In genomic region chr6:120022042-120022441, GRCm38 (mm10) we compare ENCODE assay signal across 24 mouse cellular contexts.
"Had no signal": no experiment of that assay in that cellular context is flagged by ENCODE, and none has a peak within 500 bp of the region (broad histone marks: within the 10 kb centered on the region; RNA-seq: fewer than 3 reads in every experiment).

No protein-coding gene starts in this region.

- H3K36me3 ChIP-seq: forebrain, embryonic 15.5 days had no signal

- H3K4me2 ChIP-seq: embryonic facial prominence, embryonic 12.5 days; embryonic facial prominence, embryonic 13.5 days; embryonic facial prominence, embryonic 15.5 days; forebrain, embryonic 12.5 days; forebrain, embryonic 13.5 days; forebrain, embryonic 15.5 days; heart, embryonic 11.5 days; heart, embryonic 12.5 days had no signal

- DNase-seq: cerebellum, adult 8-10 months; cerebellum, adult 9-11 months; embryo, embryonic 11 days; forebrain, postnatal 0 days; gastrocnemius, postnatal 14 days; gastrocnemius, postnatal 25 days; gastrocnemius, postnatal 36 days; heart, adult 11 months; heart, adult 18-20 months; heart, adult 2 months had no signal

- H3K4me1 ChIP-seq: embryonic facial prominence, embryonic 10.5 days; forebrain, embryonic 12.5 days; heart, embryonic 10.5 days had no signal

- H3K4me3 ChIP-seq: embryonic facial prominence, embryonic 10.5 days; embryonic facial prominence, embryonic 12.5 days; embryonic facial prominence, embryonic 13.5 days; embryonic facial prominence, embryonic 15.5 days; erythroblast, embryonic 14.5 days; forebrain, embryonic 10.5 days; forebrain, embryonic 12.5 days; forebrain, embryonic 13.5 days; forebrain, embryonic 15.5 days; heart, adult 2 months; heart, embryonic 10.5 days; heart, embryonic 12.5 days had no signal

- ATAC-seq: forebrain, embryonic 13.5 days; forebrain, embryonic 14.5 days; forebrain, embryonic 15.5 days; forebrain, embryonic 16.5 days; forebrain, postnatal 0 days had no signal

- H3K27ac ChIP-seq: embryonic facial prominence, embryonic 10.5 days; embryonic facial prominence, embryonic 12.5 days; embryonic facial prominence, embryonic 13.5 days; embryonic facial prominence, embryonic 15.5 days; forebrain, embryonic 10.5 days; forebrain, embryonic 12.5 days; forebrain, embryonic 13.5 days; forebrain, embryonic 15.5 days; heart, adult 2 months; heart, embryonic 10.5 days had no signal

- H3K9ac ChIP-seq: embryonic facial prominence, embryonic 12.5 days; embryonic facial prominence, embryonic 13.5 days; embryonic facial prominence, embryonic 15.5 days; forebrain, embryonic 12.5 days; forebrain, embryonic 13.5 days; forebrain, embryonic 15.5 days; forebrain, postnatal 0 days; heart, embryonic 12.5 days had no signal

- H3K27me3 ChIP-seq: embryonic facial prominence, embryonic 12.5 days; embryonic facial prominence, embryonic 13.5 days; embryonic facial prominence, embryonic 15.5 days; forebrain, embryonic 12.5 days; forebrain, embryonic 13.5 days; forebrain, embryonic 15.5 days; heart, embryonic 12.5 days had no signal

- H3K9me3 ChIP-seq: embryonic facial prominence, embryonic 10.5 days; embryonic facial prominence, embryonic 12.5 days; embryonic facial prominence, embryonic 13.5 days; embryonic facial prominence, embryonic 15.5 days; forebrain, embryonic 10.5 days; forebrain, embryonic 12.5 days; forebrain, embryonic 13.5 days; forebrain, embryonic 15.5 days; heart, embryonic 10.5 days; heart, embryonic 12.5 days had no signal
